Mouse (Mus musculus) regulatory T cell (primary cell): ENCODE data around the gene Gm20773.
"Not testable (repeated sequence)": the region's sequence is repeated elsewhere in the genome, so short reads cannot be mapped to it uniquely, and the experiment has no call there.

Experiments
- in situ Hi-C: fragments of 300-600 bp; cut with MboI, MseI; formaldehyde crosslinking; loops from one replicate; pipeline ENCODE4 v1.15.1; 2025; ENCODE audit warnings: high pct_unique_total_duplicates

Gm20773 gene

DNA sequence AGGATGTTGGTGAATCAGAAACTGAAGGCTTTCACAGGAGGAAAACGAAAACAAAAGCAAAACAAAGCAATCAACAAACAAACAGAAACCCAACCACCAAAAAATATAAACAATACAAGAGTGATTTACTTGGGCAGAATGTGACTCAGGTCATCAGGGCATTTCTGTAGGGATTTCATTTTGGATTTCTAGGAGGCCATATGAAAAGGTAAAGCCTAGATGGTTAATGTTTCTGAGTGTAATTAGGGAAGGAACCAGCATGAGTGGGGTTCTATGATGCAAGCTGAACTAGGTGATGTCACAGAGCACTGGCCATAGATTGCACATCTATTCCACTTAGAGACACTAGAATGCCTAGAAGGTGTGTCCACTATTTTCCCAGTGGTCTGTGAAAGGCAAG lies at the start of gene Gm20773:
TSS of gene Gm20773 (plus strand) at position 301 of the 400 bp plus-strand sequence.
- in situ Hi-C loops: not testable (repeated sequence)

DNA sequence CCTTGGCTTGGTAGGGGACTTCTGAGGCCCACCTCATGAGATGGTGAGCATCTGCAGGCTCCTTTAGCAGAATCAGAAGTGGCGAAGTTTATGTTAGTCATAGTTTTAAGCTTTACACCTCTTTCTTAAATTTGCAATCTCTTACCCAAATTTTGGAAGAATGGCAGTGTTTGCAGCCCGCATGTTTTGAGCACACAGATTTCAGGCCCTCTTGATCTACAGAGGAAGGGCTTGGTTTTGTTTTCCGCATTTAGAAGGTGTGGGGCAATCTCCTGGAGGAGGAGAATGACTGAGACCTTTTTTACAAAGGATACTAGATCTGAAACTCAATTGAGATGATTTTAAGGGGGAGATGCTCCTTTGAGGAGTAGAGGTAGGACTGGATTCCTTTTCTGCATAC lies 28.3 kb upstream of the Gm20773 start, which contains the start of gene Gm21866:
TSS of gene Gm21866 (minus strand) at position 101 of the 400 bp plus-strand sequence.
- in situ Hi-C loops: not testable (repeated sequence)
